Mouse (Mus musculus): ENCODE data around the gene Gm10283.

DNA sequence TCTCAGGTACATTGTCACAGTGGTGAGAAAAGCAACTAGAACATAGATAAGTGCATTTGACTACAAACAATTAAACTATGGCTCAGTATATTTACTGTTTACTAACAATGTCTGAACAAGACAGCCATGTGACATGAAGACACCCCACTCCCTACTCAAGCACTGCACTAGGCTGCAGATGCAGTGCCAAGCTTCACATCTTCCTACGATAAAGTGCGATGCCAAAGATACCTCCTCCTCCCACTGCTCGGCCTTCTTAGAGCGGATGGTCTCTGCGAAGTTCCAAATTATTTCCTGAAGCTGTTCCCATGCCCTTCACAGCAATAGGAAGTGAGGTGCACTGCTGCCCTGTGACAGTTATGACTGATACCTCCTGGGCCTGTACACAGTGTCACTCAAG is 70.3 kb downstream of the Gm10283 start:
- no peak for TF ChIP-seq CTCF (conservative IDR thresholded peaks at IDR 0.05; ENCODE audit: insufficient read depth, insufficient read length, low read depth, low read length)
- no peak for TF ChIP-seq POLR2A (IDR thresholded peaks at IDR 0.05; ENCODE audit: low read depth, low read length)
